Mouse (Mus musculus): ENCODE data around the gene Mgat1.

The Mgat1 gene

DNA sequence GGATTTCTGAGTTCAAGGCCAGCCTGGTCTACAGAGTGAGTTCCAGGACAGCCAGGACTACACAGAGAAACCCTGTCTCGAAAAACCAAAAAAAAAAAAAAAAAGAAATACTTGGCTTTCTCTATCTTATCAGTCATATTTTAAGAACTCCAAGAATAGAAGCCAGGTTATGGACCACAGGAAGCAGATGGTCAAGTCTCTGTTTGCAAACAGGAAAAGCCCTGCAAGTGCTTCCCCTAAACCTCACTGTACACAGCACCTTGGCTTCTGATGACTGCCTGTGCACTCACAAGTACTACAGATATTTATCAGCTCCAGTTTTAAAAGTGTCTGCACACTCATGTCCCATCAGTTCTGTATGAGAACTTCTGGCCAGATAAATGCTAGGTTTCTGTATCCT, 2.5 kb upstream of the Mgat1 start:
- no peak for DNase-seq (ENCODE audit: low spot score)

DNA sequence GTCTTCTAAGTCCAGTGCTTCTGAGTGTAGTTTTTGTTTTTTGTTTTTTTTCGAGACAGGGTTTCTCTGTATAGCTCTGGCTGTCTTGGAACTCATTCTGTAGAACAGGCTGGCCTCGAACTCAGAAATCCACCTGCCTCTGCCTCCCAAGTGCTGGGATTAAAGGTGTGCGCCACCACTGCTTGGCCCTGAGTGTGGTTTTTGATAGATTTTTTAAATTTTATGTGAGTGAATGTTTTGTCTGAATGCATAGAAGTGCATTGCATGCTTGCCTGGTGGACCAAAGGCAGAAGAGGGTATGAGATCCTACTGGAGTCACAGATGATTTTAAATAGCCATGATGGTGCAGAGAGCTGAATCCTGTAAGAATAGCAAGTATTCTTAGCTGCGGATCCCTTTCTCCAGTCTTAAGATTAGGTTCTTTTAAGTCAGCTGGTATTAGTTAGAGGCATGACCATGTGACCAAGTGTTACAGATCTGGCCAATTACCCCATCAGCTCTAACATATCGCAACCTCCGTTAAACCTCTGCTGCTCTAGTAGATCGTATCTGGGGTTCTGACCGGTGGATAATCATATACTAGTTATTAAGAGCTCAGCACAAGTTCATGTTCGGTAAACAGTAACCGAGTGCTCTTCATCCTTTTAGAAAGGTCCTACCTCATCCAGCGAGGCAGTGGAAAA, 906 bp upstream of the Mgat1 start:
- DNase-seq (ENCODE audit: low spot score), result no peak

DNA sequence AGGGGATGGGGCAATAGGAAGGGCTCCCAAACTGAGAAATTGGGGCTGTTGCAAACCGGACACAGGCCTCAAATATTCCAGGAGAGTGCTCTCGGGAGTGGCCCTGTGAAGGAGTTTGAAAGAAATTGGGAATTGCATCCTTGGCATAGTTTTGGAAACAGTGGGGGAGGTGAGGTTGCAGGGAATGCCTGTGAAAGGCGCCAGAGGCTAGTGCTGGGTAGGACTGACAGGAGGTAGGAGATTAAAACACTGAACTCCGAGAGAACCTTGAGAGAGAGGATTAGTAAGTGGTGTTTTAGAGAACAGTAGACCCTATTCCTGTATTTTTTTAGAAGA, 572 bp downstream of the Mgat1 start:
- DNase-seq (ENCODE audit: low spot score), result no peak

DNA sequence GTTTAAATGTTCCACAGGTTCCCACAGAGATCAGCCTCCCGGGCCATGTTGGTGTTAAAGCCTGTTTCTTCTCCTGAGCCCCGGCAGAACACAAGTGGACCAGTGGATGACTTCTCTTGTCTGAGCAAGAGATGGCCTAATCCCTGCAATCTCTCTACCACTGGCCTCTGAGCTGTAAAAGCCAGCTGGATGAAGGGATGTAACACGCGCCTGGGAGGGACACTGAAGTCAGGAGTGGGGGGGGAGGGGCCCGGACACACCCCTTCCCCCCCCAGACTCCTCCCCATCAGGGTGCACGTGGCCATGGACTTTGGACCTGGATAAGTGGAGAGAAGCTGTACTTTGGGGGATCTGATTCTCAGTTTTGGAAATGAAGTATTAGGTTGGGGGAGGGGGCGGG, 1.2 kb downstream of the Mgat1 start:
- peak; percentile 30 for DNase-seq (ENCODE audit: low spot score)

DNA sequence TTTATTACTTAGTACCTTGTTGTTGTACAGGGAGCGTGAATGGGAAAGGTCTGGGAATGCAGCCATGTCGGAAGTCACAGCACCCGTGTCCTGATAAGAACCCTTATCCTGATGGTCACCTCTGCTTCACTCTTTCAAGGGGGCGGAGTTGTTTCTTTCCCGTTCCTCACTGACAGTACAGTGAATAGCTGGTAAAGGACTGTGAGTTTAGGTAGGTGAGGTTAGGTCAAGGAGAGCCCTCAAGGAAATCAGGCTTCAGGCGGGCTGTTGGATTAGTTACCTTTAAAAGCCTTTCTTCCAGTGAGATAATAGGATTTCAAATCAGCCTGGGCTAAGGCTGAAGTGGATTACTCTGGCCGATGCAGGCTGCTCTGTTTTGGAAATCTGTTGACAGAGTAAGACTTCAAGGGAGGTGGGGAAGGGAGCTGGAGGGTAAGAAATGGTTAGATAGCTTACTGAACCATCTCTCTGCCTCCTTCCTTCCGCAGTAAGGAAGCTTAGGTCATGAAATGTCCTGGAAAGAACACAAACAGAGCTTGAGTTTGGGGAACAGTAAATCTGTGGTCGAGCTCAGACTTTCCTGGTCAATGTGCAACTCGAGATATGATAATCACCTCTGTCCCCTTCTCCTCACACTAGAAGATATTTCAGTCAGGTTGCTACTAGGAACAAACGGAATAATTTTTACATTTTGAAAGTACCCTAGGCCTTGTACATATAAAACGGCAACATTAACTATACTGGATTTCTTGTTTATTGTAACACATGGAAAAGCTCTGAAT, 1.8 kb downstream of the Mgat1 start:
- DNase-seq (ENCODE audit: low spot score), result peak; percentile 13

DNA sequence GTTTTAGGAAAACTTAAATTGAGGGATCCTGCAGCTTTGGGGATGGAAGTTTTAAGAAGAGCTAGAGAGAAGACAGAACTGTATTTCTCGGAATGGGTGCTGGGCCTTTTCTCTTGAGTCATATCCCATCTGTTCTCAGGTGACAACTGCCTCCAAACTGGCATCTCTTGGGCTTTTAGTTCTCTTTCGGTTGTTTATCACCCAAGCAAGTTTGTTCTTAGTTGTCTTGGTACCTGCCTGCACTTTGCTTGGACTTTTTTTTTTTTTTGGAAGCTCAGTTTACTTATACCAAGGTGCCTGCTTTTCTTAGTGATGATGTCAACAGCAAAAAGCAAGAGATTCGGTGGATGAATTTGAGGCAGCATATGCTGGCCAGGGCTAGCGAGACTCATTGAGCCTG, 2.5 kb downstream of the Mgat1 start:
- DNase-seq (ENCODE audit: low spot score), result no peak

DNA sequence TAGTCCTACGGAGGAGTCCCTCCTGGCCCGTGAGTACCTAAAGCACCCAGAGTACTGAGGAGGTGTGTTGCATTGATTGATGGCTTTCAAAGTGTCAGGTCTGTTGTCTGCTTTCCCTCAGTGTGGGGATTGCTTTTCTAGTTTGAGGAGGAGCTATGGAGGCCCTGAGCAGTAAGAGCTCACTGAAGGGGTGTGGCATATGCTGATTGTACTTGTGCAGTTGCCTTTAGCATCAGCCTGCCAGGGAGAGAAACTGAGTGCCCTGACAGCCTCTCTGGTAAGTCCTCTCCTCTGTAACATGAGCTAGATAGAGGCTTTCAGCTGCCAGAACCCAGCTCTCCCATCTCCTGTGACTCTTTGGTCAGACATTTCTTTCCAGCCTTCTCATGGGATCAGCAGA, 3.3 kb downstream of the Mgat1 start:
- DNase-seq (ENCODE audit: low spot score), result no peak

DNA sequence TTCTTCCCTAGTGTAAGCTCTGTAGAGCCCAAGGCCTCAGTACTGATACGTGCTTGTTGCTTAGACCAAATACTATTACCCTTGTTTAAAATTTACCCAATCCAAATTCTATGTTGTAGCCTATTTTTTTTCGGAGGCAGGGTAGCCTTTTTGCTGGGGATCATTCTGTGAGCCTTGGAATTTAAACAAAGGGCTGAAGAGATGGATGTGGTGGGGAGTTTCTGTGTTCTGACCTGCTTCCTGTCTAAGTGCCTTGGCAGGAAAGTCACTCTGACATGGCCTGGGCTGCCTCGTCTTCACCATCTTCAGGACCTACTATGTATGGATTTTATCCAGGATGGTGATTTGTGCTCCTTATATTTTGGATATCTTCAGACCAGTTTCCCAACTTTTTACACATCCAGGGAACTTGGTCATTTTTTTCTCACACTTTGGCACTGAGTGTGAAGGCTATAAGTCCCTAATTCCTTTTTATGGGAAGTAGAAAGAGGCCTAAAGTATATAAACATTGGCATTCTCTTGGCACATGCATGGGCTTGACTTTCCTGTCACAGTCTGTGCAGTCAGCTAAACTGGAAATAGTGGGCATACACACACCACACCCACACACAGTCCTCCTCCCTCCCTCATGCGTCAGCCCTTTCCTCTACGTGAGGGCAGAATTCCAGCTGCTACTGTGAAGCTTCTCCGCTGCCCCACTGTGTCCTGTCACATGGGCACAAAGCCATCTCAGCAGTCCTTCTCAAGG, 4.4 kb downstream of the Mgat1 start:
- no peak for DNase-seq (ENCODE audit: low spot score)

DNA sequence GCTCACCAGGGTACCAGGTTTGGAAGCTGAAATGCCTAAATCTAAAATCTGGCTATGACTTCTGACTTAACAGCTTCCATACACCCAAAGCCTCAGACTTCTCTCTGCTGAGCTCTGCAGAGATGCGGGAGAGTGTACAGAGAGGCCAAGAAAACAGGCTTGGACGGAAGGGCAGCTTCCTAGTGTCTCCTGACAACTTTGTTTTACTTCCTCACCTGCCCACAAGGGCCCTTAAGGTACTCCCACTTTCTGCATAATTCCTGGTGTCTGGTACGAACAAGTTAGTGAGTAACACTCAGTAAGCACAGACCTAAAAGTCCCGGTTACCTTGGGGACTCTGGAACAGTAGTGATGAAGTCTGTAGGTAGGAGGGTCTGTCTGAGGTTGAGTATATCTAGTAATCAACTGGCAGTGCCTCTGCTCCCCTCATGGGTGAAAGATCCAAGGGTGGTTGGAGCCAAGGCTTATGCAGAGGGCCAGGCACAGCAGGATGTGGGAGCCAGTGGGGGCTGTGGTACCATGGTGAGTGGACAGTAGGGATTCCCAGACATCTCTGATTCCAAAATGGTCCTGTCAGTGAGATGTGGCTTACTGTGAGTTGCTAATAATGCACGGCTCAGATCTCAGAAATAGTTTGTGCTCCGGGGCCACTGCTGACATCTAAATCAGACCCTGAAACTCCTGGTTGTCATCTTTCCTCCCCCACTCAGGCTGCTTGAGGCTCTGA, 5.1 kb downstream of the Mgat1 start:
- DNase-seq (ENCODE audit: low spot score), result no peak

DNA sequence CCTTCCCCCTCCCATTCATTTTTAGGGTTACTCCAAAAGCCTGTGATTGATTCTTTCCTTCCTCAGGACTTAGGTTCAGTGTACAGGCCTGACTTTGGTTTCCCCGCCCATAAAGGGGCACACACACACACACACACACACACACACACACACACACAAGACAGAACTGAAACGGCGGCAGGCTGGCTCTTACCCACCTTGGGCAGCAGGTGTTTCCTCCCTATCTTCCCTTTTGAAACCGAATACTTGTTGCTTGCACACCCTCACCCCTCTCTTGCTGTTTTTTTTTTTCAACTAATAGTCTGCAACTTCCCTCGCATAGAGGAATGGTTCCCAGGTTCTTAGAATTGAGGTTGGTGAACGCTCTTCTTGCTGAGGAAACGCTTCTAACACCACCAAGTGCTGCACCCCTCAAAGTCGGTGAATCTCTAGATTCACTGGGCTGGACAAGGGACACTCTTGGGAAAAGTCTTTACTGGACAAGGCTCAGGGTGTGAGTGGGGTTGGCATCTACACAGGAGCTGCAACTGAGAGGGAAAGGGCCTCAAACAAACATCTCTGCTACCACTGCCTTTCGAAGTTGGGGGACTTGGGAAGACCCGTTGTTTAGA, 5.9 kb downstream of the Mgat1 start:
- DNase-seq (ENCODE audit: low spot score), result no peak

DNA sequence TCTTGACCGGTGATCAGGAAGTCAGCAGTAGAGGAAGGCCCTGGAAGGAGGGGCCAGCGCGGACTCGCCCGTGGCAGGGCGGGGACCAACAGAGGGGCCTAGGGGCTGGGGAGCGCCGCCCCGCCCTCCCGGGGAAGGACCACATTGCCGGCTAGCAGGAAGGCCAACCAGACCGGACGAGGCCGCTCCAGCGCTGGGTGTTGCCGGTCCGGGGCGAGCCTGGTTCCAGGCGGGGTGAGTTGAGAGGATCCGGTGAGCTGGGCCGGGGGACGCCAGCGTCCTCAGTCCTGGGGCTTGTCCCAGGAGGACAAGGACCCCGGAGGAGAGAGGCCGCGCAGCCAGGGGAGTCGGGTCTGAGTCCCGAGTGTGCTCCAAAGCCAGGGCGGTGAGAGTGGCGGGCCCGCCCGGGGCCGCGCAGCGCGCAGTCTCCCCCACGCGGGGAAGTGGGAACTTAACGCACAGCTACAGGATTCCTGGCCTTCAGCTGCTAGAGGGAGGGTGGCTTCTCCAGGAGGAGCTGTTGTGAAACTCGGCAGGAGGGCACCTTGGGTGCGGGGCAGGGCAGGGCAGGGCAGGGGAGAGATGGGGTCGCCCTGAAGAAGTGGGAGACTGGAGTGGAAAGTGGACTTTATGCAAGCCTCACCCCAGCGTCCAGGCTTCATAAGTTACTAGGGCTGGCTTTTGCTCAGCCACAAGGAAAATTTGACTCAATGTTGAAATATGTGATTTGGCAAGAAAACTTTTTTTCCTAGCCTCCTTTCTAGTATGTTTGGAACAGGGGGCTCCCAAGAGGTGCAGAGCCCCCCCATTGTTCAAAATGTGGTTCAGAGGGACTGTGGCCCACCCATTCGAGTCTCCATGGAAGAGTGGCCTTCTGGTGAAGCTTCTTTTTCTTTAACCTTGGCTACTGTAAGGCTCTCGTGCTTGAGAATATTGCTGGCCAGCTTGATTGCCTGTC, 6.7 kb downstream of the Mgat1 start:
- peak; percentile 81 for DNase-seq (ENCODE audit: low spot score)

DNA sequence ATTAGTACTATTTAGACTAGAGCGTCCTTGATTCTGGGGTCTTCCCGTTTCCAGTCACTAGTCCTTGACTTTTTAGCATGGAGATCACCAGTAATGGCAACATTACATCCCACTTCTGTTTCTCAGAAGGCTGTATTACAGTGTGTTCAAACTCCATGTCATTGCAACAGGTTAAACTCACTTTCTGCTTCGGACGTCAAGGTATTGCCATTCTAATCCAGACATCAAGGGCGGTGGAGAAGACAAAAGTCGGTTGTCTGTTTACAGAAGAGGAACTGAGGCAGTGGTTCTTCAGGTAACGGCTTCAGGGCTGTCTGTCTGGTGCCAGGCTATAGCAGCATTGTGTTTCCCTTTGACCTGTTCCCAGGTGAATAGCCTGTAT, 7.4 kb downstream of the Mgat1 start:
- no peak for DNase-seq (ENCODE audit: low spot score)

DNA sequence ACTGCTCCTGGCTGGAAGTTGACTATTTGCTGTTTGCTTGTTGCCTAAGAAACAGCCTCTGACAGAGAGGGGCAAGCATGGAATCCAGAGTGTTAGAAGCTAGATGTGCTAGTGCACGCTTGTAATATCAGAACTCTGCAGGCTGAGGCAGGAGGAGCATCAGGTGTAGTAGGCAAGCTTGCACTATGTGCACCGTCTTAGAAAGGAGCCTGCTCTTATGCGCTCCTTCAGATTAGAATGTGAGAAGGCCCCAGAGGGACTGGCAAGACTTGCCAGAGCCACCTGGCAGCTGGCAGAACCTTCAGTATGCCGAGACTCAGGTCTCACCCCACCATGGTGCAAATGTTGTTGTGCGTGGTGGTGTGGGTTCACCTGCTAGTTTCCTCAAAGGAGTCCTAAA, 8.1 kb downstream of the Mgat1 start:
- no peak for DNase-seq (ENCODE audit: low spot score)

DNA sequence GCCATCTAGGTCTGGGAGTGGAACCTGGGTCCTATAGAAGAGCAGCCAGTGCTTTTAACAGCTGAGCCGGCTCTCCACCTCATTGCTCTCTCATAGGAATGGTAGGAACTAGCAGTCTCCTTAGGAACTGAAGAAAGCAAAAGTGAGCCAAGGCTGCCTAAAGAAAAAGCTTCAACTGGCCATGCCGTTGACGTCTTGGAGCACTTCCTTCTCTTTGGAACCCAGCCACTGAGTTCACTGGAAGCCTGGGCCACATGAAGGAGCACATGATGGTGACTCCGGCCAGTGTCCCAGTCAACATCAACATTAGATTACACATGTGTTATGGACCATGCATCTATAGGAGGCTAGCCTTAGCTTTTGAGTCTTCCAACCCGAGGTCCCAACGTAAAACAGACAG, 9.0 kb downstream of the Mgat1 start:
- DNase-seq (ENCODE audit: low spot score), result no peak

DNA sequence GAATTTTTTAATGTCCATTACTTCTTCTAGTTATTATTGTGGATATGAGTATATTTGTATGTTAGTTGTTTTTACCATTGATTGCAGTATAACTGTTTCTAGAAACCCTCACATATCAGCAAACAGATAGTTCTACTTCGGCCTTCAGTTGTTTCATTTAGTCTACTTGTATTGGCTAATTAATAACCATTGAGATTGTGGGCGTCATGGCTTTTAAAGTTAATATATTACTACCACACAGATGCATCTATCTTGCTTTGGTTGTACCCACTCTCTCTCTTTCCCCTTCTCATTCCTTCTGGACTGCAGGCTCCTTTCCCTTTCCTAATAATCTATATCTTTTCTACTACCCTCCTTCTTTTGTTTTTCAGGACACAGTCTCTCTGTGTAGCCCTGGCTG, 15.3 kb downstream of the Mgat1 start:
- no peak for DNase-seq (ENCODE audit: low spot score)

DNA sequence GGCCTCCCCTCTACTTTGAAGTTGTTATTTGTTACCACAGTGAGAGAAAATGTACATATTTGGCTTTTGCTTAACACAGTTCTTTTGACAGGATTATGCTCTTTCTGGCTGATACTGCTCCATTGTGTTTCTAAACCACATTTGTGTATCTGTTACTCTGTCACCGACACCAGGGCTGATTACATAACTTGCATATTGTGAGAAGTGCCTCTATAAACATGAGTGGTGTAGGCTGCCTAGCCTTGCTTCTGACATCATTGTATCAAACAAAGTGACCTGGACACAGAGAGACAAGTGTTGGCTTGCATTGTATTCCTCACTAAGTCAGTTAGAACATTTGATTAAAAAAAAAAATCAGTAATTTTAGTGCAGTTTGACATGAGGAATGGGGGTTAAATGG, 15.8 kb downstream of the Mgat1 start:
- DNase-seq (ENCODE audit: low spot score), result no peak

DNA sequence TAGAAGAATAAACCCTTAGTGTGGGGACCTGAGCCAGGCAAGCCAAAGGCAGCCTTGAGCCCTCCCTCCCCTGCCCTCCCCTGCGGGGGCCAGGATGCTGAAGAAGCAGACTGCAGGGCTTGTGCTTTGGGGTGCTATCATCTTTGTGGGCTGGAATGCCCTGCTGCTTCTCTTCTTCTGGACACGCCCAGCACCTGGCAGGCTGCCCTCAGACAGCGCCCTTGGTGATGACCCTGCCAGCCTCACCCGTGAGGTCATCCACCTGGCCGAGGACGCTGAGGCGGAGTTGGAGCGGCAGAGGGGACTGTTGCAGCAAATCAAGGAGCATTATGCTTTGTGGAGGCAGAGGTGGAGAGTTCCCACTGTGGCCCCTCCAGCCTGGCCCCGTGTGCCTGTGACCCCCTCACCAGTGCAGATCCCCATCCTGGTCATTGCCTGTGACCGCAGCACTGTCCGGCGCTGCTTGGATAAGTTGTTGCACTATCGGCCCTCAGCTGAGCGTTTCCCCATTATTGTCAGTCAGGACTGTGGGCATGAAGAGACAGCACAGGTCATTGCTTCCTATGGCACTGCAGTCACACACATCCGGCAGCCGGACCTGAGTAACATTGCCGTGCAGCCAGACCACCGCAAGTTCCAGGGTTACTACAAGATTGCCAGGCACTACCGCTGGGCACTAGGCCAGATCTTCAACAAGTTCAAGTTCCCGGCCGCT, 16.8 kb downstream of the Mgat1 start:
- DNase-seq (ENCODE audit: low spot score), result no peak

DNA sequence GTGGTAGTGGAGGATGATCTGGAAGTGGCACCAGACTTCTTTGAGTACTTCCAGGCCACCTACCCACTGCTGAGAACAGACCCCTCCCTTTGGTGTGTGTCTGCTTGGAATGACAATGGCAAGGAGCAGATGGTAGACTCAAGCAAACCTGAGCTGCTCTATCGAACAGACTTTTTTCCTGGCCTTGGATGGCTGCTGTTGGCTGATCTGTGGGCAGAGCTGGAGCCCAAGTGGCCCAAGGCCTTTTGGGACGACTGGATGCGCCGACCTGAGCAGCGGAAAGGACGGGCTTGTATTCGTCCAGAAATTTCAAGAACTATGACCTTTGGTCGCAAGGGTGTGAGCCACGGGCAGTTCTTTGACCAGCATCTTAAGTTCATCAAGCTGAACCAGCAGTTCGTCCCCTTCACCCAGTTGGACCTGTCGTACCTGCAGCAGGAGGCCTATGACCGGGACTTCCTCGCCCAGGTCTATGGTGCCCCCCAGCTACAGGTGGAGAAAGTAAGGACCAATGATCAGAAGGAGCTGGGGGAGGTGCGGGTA, 17.4 kb downstream of the Mgat1 start:
- no peak for DNase-seq (ENCODE audit: low spot score)

DNA sequence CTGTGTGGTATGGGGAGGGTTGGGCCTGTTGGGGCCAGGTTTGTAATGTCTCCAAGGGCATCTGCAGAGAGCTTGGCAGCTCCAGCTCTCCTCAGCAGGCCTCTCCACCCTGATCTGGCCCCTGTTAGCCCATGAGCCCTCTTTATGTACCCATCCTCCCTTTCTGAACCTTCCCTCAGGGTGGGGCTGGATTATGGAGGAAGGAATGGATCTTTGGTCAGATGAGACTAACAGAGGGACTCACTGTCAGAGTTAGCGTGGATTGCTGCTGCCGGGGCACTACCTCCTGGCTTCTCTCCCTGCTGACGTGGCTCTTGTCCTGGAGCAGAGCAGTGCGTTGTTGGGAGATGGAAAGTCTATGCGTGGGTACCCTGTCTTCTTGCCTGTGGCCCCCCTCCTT, 18.3 kb downstream of the Mgat1 start:
- no peak for DNase-seq (ENCODE audit: low spot score)

DNA sequence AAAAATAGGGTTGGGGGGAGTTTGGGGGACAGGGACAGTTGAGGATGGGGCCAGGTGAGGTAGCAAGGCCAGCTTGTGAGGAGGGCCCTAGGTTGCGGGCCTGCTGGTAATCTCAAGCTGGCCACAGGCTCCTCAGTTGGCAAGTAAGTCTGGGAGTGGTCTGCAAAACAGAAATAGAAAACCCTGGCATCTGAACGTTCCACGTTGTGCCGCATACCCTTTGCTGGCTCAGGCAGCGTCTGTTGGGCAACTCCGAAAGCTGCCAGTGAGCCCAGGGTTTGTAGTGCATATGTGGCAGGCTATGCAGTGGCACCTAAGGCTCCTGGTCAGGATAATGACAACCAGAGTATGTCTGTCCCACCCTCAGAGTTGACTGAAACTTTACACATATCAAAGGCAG, 19.2 kb downstream of the Mgat1 start:
- DNase-seq (ENCODE audit: low spot score), result no peak
